Mouse (Mus musculus): ENCODE data around the gene Creb3l2.

Gene Creb3l2

DNA sequence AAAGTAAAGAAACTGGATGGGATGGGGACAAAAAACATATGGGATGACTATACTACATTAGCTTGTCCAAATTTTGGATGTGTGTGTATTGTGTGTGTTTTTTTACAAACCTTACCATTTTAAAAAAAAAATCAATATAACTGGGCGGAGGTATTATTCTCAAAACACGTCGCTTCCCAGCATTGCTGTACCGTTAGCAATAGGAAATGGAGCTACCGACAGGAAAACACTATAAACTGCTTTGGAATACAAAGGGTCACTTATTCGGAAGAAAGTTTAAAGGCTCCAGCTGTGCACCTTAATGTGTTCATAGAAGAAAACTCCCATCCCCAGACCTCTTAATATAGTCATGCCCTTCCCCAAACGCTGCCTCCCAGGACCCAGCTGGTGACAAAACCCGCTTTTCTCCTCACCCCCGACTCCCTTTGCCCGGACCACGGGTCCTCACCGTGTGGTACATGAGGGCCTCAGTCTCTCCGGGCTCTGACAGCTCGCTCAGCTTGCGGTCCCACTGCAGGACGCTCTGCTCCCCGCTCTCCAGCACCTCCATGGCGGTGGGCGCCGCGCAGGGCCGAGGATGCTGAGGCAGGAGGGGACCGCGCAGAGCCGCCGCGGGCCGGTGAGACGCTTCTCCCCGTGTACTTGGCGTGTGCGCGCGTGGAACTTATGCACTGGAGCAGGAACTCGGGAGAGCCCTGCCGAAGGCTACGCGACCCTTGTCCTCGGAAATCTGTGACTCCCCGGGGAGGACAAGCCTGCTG is 515 bp downstream of the Creb3l2 start:
- DNase-seq (ENCODE audit: low read depth, low spot score), result no peak

DNA sequence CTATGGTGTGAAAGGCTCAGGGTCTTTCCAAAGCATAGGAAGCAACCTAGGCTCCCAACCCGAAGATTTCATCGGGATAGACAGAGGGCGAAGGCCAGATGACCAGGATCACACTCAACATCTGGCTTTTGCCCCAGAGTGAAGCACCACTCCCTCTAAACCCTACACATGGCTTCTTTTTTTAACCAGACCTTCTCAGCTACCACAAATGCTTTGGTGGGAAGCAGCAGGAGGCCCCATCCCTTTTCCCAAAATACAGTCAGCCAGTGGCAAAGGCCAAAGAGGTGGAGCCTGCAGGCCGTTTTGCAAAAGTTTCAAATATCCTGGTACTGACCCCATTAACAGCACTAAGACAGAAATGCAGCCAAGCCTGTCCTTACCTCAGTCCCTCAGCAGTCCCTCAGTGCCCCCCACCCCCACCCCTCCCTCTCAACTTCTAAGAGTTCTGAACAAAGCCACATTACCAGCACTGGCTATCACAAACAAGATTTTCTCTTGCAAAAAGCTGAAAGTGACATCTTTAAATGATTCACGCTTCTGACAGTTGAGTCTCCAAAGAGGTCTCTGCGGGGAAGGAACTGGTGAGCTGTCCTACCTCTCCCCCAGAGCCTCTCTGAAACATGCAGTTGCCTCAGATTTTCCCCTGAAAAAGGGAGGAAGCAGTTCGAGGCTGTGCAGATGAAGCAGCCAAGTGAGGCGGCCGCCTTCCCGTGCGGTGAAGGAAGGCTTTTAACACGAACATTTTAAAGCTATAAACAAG is 1.3 kb downstream of the Creb3l2 start:
- DNase-seq (ENCODE audit: low read depth, low spot score), result no peak

GRCm38 (mm10) chr6:37439676-37440490 is 2.1 kb downstream of the Creb3l2 start:
- DNase-seq (ENCODE audit: low read depth, low spot score), result no peak

GRCm38 (mm10) chr6:37438510-37438909 is 3.4 kb downstream of the Creb3l2 start:
- DNase-seq (ENCODE audit: low read depth, low spot score), result no peak

GRCm38 (mm10) chr6:37437086-37437485 is 4.9 kb downstream of the Creb3l2 start:
- DNase-seq (ENCODE audit: low read depth, low spot score), result no peak

DNA sequence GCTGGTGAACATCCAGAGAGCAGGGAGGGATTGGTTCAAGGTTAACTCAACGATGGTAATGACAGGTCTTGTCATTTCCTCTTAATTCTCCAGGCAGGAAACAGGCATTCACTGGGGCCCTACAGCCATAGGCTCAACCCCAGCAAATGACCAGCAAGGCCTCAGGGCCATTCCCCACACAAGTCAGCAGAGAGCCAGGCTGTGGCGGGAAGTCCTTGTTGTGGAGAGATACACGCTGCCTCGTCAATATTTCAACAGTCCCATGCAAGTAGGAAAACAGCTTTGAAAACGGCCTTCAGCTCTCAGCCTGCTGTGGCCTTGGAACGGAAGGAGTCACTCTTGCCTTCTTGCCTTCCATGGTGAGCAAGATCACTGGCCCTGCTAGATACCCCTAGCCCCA is 6.6 kb downstream of the Creb3l2 start:
- DNase-seq (ENCODE audit: low read depth, low spot score), result no peak

GRCm38 (mm10) chr6:37429849-37430470 is 12.0 kb downstream of the Creb3l2 start:
- no peak for DNase-seq (ENCODE audit: low read depth, low spot score)

GRCm38 (mm10) chr6:37428947-37429346 is 13.0 kb downstream of the Creb3l2 start:
- DNase-seq (ENCODE audit: low read depth, low spot score), result no peak

DNA sequence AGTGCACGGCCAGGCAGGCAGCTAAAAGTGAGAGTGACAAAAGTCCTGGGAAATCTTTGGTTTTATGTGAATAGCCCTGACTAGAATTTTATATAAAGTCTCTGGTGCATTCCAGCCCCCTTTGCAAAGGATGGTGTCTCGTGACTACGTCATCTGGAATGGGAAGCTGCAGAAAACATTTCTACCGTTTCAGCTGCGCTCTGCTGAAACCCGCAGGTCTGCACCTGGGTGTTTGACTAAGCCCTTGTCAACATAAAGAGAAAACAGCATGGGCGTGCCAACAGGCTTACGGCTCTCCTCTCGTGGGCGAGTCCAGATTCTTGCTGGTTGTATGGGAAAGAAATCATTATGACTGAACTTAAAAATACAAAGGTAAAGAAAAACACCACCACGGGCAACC is 13.9 kb downstream of the Creb3l2 start:
- DNase-seq (ENCODE audit: low read depth, low spot score), result no peak

- no peak for DNase-seq (ENCODE audit: low read depth, low spot score)
Measured at GRCm38 (mm10) chr6:37426615-37427014, 15.3 kb downstream of the Creb3l2 start.

DNA sequence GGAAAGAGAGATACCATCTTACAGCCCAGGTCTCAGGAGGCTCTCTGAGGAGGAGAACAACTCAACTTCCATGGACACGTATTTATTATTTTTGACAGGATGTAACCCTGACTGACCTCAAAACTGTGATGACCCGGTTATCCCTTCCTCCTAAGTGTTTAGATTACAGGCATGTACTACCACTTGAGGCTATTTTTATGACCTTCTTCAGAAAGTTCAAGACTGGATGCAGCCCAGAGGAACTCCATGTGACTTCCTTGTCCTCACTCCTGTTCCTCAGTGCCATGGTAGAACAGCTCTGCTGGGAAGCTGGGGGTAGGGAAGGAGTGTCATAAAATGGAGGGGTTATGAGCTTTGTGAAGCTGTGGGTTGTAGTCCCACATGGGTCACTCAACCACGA is 16.1 kb downstream of the Creb3l2 start:
- no peak for DNase-seq (ENCODE audit: low read depth, low spot score)

DNA sequence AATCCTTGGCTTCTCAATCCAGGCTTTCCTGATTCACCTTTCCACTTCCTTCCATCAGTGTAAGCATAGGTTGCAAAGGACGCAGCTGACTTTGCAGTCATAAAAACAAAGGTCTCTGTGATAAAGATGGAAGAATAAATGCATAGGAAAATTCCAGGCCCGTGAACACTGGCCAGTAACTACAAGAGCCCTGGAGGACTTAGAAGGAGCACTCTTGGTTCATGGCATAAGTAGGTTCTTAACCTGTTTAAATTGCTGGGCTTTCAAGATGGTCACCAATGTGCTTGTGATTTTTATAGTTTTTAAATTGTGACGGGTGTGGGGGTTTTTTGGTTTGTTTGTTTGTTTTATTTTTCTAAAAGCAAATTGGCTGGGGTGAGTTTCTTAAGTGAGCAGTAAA is 16.9 kb downstream of the Creb3l2 start:
- no peak for DNase-seq (ENCODE audit: low read depth, low spot score)

DNA sequence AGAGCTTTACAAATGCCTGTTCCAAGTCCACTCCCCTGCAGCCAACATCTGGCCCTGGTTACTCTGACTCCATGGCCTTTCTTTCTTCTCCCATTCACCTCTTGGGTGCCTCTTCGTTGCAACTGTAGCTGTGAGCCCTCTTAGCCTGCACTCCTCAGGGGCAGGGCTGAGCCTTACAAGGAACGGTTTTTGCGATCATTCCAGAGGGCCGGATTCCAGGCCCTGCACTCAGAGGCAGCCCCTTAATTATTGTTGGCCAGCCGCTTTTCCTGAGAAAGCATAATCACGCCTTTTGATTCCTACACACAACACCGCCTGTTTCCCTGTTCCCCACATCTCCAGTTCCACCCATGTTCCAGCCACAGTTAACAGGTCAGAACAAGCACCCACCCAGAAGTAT is 17.6 kb downstream of the Creb3l2 start:
- no peak for DNase-seq (ENCODE audit: low read depth, low spot score)

DNA sequence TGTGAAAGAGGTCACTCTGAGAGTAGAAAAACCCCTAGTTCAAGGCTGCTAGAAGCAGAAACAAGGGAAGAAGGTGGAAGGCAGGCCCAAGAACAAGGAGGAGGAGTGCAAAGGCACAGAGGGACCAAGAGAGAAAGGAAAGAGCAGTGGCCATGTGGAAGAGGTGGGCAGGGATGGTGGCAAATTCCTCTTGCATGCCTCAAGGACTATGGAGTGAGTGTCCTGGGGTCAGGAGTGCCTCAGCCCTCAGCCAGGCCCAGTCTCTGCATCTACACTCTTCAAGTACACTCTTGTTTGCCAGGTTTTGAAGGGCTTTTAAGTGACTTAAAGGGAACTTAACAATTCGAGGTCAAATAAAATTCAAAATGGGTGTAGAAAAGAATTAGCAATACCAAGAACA is 18.6 kb downstream of the Creb3l2 start:
- no peak for DNase-seq (ENCODE audit: low read depth, low spot score)

DNA sequence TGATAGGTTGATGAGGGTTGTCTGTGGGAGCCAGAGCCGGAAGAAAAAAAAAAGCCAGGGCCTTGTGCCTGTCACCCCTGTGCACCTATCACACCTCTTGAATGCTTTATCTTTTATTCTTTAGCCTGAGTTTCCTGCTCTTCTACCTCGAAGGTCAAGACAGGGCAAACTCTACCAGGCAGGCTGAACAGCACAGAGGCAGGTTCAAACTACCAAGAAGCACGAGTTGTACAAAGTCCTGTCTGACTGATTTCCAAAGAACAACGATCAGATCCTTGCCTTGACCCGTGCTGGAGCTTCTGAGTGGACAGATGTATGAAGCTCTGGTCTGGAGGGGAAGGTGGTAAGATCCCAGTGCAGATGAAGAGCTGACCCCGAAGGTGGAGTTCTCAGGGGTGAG is 20.8 kb downstream of the Creb3l2 start:
- DNase-seq (ENCODE audit: low read depth, low spot score), result no peak

DNA sequence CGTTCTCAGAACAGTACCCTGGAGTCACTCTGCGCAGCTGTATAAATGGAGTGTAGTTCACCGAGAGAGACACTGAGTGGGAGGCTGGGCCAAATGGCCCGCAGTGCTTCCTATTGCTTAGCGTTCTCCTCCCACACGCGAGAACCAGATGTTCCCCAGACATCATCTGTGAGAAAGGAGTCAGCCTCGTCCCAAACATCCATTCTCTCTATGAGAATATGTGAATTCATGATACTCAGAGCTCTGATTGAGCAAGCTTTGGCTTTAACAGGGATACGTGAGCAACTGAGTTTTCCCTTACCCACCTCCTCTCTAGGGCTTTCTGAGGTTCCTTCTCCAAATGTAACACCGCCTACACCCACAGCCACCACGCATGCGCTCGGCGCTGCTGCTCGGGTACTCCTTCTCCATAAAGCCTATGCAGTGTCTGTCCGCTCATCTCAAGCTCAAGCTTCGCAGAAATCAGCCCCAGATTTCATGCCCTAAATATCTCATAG is 22.5 kb downstream of the Creb3l2 start:
- no peak for DNase-seq (ENCODE audit: low read depth, low spot score)

DNA sequence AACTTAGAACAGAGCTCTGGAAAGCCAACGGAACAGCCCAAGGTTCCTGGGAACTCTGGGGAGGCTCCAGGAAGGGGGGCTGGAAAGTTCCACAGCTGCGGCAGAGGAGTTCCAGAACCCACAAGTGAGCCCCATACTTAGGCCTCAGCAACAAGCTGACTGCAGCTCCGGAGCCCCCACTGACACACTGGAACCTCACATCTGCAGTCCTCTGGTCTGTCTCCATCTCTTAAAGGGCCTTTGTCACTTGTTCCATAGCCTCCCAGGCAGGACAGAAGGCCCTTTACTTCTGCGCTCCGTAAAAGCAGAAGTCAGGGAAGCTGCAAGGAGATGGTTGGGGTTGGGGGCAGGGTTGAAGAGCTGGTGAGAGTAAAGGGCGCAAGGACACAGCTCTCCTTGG is 23.0 kb downstream of the Creb3l2 start:
- DNase-seq (ENCODE audit: low read depth, low spot score), result no peak

DNA sequence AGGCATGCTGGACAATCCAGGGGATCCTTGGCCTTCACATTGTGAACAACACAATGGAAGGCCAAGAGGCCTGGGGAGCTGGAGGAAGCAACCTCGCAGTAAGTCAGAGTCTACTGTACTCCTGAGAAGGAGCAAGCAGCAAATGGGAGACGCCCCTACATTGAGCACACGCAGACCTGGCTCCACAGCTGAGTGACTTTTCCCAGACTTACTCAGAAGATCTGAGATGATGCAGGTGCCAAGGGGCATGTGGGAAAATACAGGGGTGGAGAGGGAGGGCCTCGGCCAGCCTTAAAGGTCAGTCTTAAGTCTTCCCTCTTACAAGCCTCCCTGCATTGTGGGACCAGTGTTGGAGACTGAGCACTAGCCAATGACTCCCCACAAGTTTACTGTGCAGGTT is 25.2 kb downstream of the Creb3l2 start:
- no peak for DNase-seq (ENCODE audit: low read depth, low spot score)

GRCm38 (mm10) chr6:37415505-37415904 is 26.4 kb downstream of the Creb3l2 start:
- no peak for DNase-seq (ENCODE audit: low read depth, low spot score)

DNA sequence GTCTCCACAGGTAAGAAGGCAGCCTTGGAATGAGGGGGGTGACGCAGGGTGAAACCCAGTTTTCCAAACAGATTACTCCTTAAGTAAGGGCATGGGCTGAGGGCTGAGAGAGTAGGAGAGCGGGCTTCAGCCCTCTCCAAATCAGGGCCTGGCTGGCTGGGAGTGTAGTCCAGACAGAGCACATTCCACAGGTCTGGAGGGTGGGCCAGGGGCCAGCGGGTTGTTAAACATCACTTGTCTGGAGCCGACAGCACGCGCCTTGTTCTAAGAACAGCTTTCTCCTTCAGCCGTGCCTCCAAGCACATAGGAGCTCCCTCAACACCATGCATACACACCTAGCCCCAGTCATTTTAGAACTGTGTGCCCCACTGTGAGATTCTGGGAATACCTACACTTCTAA is 26.9 kb downstream of the Creb3l2 start:
- DNase-seq (ENCODE audit: low read depth, low spot score), result no peak

DNA sequence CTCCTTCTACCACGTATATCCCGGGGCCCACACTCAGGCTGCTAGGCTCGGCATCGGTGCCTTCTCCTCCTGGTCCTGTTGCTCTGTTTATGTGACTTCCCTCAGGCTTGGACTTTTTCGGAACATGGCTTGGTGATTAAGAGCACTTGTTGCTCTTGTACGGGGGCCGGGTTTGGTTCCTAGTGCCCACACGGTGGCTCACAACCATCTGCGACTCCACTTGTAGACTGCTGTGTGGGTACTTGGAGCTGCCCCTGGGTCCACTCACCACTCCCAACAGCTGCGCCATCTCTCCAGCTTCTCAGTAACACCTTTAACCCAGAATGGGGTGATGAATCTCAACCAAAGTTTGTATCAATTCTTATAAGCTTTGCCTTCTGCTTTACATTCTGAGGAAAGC is 27.4 kb downstream of the Creb3l2 start:
- no peak for DNase-seq (ENCODE audit: low read depth, low spot score)

DNA sequence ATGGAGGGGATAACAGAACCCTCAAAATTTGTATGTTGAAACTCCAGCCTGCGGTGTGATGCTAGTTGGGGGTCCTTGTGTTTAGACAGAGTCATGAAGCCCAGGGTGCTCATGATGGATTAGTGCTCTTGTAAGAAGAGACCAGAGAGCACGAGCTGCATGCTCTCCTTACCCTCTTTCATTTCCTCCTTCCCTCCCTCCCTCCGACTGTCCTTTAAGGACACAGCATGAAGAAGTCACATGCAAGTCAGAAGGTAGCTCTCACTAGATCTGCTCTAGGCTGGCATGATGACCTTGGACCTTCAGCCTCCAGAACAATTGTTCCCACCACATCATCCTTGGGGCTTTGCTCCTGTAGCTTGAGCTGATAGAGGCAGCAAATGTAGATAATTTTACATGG is 30.2 kb downstream of the Creb3l2 start:
- no peak for DNase-seq (ENCODE audit: low read depth, low spot score)
